Mouse (Mus musculus): ENCODE results near the gene Sec24b. TPM values are rescaled to one million over a fixed set of nuclear protein-coding genes. Genes with fewer than 3 reads are reported as not detected.

Sec24b gene
- total and polyA plus RNA-seq, 3 experiments: 18.6 to 56.3 (median 54.4) TPM

GRCm38 (mm10) chr3:129941291-129941690 lies 120.1 kb downstream of the Sec24b start:
- TF ChIP-seq MXI1 (IDR thresholded peaks at IDR 0.05; ENCODE audit: low read depth, low read length) (no peak), GABPA (IDR thresholded peaks at IDR 0.05; ENCODE audit: low read depth, low read length) (no peak), ZNF384 (IDR thresholded peaks at IDR 0.05; ENCODE audit: low read depth, low read length) (no peak), MAZ (IDR thresholded peaks at IDR 0.05; ENCODE audit: low read depth, low read length) (no peak), POLR2A (IDR thresholded peaks at IDR 0.05; ENCODE audit: control insufficient read depth in 1 of 2, insufficient read depth in 1 of 2, low read depth in 1 of 2, low read length in 2 of 2, poor library complexity in 1 of 2) (no peak), SIN3A (IDR thresholded peaks at IDR 0.05; ENCODE audit: low read length) (no peak), ELF1 (IDR thresholded peaks at IDR 0.05; ENCODE audit: low read depth, low read length) (no peak), GATA1 (IDR thresholded peaks at IDR 0.05; ENCODE audit: low read depth, low read length) (no peak), CTCF (IDR thresholded peaks at IDR 0.05 in 2 of 3, conservative IDR thresholded peaks at IDR 0.05 in 1 of 3; ENCODE audit: control insufficient read depth in 1 of 3, insufficient read depth in 1 of 3, low read depth in 2 of 3, low read length in 3 of 3, poor library complexity in 1 of 3, severe bottlenecking in 1 of 3) (no peak), JUND (IDR thresholded peaks at IDR 0.05; ENCODE audit: low read depth, low read length) (no peak), BHLHE40 (IDR thresholded peaks at IDR 0.05; ENCODE audit: borderline replicate concordance, low read depth, low read length) (no peak), SMC3 (IDR thresholded peaks at IDR 0.05; ENCODE audit: low read depth, low read length) (no peak), ZMIZ1 (IDR thresholded peaks at IDR 0.05; ENCODE audit: low read depth, low read length) (no peak), NELFE (IDR thresholded peaks at IDR 0.05; ENCODE audit: low read depth, low read length) (no peak), ZC3H11A (IDR thresholded peaks at IDR 0.05; ENCODE audit: low read depth, low read length) (no peak)
- Histone ChIP-seq H3K27ac (ENCODE audit: control insufficient read depth, low read depth, low read length) (no peak overlapping the region), H3K9me3 (replicated peaks; ENCODE audit: insufficient read depth, low read length) (no peaks in the 10 kb centered on the region), H3K36me3 (ENCODE audit: control insufficient read depth in 1 of 2, insufficient read depth in 2 of 2, low read length in 2 of 2) (peaks cover 0 to 9% of the 10 kb centered on the region in 2 experiments; a peak in 2 of 4 replicates), H3K4me3 (ENCODE audit: control insufficient read depth in 1 of 2, insufficient read depth in 1 of 2, low read depth in 2 of 2, low read length in 2 of 2) (no peak overlapping the region), H3K4me1 (ENCODE audit: control insufficient read depth in 1 of 2, insufficient read depth in 2 of 2, low read length in 2 of 2) (peaks cover 0 to 6% of the 10 kb centered on the region in 2 experiments; a peak in 2 of 4 replicates), H3K9ac (ENCODE audit: control insufficient read depth, low read depth, low read length, poor library complexity, severe bottlenecking) (no peak overlapping the region), H3K79me2 (ENCODE audit: control insufficient read depth, insufficient read depth, low read length, poor library complexity) (no peaks in the 10 kb centered on the region), H3K27me3 (ENCODE audit: control insufficient read depth in 1 of 2, insufficient read depth in 2 of 2, low read length in 2 of 2) (no peaks in the 10 kb centered on the region)
- DNase-seq (ENCODE audit: low read depth, low spot score): no peak

GRCm38 (mm10) chr3:129940780-129941179 lies 120.6 kb downstream of the Sec24b start:
- TF ChIP-seq UBTF (IDR thresholded peaks at IDR 0.05; ENCODE audit: borderline replicate concordance, insufficient read depth, low read depth, low read length): no peak
- H3K79me2 ChIP-seq (ENCODE audit: control insufficient read depth, insufficient read depth, low read length, poor library complexity): no peaks in the 10 kb centered on the region
- H3K4me3 ChIP-seq (ENCODE audit: control insufficient read depth in 1 of 2, insufficient read depth in 1 of 2, low read depth in 2 of 2, low read length in 2 of 2): no peak overlapping the region
- H3K27me3 ChIP-seq (ENCODE audit: control insufficient read depth in 1 of 2, insufficient read depth in 2 of 2, low read length in 2 of 2): no peaks in the 10 kb centered on the region
- peaks cover 0 to 6% of the 10 kb centered on the region in 2 experiments; a peak in 2 of 4 replicates for H3K36me3 ChIP-seq (ENCODE audit: control insufficient read depth in 1 of 2, insufficient read depth in 2 of 2, low read length in 2 of 2)
- no peaks in the 10 kb centered on the region for H3K9me3 ChIP-seq (replicated peaks; ENCODE audit: insufficient read depth, low read length)
- no peak overlapping the region for H3K27ac ChIP-seq (ENCODE audit: control insufficient read depth, low read depth, low read length)
- DNase-seq (ENCODE audit: low read depth, low spot score): no peak
- peaks cover 0 to 2% of the 10 kb centered on the region in 2 experiments; a peak in 2 of 4 replicates for H3K4me1 ChIP-seq (ENCODE audit: control insufficient read depth in 1 of 2, insufficient read depth in 2 of 2, low read length in 2 of 2)
- no peak overlapping the region for H3K9ac ChIP-seq (ENCODE audit: control insufficient read depth, low read depth, low read length, poor library complexity, severe bottlenecking)

GRCm38 (mm10) chr3:129939058-129939457 lies 122.3 kb downstream of the Sec24b start:
- Histone ChIP-seq H3K9me3 (replicated peaks; ENCODE audit: insufficient read depth, low read length) (no peaks in the 10 kb centered on the region), H3K27ac (ENCODE audit: control insufficient read depth, low read depth, low read length) (no peak overlapping the region), H3K9ac (ENCODE audit: control insufficient read depth, low read depth, low read length, poor library complexity, severe bottlenecking) (no peak overlapping the region), H3K4me3 (ENCODE audit: control insufficient read depth in 1 of 2, insufficient read depth in 1 of 2, low read depth in 2 of 2, low read length in 2 of 2) (no peak overlapping the region), H3K4me1 (ENCODE audit: control insufficient read depth in 1 of 2, insufficient read depth in 2 of 2, low read length in 2 of 2) (no peaks in the 10 kb centered on the region; a peak in 1 of 4 replicates), H3K36me3 (ENCODE audit: control insufficient read depth in 1 of 2, insufficient read depth in 2 of 2, low read length in 2 of 2) (peaks cover 0 to 4% of the 10 kb centered on the region in 2 experiments; a peak in 1 of 4 replicates), H3K27me3 (ENCODE audit: control insufficient read depth in 1 of 2, insufficient read depth in 2 of 2, low read length in 2 of 2) (no peaks in the 10 kb centered on the region), H3K79me2 (ENCODE audit: control insufficient read depth, insufficient read depth, low read length, poor library complexity) (no peaks in the 10 kb centered on the region)
- TF ChIP-seq ZKSCAN1 (IDR thresholded peaks at IDR 0.05; ENCODE audit: low read depth, low read length): no peak
- no peak for DNase-seq (ENCODE audit: low read depth, low spot score)
